Mouse (Mus musculus) embryo, embryonic 11.5 days (tissue): ENCODE measurements around the gene Zfp809.

Source experiments
- DNase-seq: peaks from one replicate; pipeline ENCODE4 v3.0.0-alpha.2; 2012; ENCODE audit warnings: low read depth, low spot score

Zfp809 gene

DNA sequence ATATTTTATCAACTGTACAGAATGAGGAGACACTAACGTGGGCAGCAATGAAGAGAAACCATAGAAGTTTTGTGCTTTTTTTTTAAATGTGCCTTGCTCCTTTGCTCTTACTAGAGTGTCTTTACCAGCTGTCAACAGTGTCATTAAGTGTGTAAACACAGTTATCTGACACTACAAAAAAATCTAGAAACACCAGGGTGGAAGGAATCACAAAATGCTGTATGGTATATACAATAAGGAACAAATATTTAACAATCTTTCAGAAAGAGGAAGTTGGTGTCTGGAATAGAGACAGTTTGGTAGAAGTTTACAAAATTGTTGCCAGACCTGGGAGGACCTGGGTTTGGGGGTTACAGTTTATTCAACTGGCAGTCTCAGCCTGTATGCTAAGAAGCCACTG lies 36.1 kb downstream of the Zfp809 start:
- no peak for DNase-seq

DNA sequence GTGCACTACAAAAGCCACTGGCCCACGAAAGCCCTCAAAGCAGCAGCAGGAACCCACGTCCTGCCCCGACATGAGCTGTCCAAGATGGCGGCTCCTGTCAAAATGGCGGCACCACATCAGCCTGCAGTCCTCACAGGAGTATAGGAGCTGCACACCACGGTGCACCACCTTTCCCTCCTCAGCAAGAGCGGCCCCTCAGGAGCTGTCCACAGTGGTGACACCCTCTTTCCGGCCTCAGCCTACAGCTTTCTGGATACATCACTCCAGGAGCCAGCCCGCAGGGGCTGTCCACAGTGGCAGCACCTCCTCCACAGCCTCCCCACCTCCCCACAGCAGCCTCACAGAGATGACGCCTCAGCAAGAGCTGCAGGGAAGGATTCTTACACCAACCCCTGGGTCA lies 37.1 kb downstream of the Zfp809 start:
- no peak for DNase-seq

DNA sequence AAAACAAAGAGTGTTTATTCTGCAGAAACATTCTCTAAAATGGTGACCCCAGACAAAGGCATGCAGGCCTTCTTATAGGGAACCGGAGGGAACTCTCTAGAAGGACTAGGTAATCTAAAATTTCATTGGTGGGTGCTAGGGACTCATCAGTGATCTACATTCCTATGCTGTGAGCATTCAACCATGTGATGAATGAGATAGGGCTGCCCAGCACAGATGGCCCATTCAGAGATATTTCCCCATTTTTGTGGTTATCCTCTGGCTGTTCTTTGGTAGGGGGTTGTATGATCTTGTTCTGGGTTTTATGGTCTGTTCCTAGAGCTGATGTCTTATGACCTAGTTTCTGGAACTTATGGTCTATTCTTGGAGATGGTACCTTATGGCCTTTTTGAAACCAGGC lies 43.4 kb downstream of the Zfp809 start:
- DNase-seq = no peak

GRCm38 (mm10) chr9:22278733-22279132 lies 53.2 kb downstream of the Zfp809 start:
- DNase-seq = no peak
